Mouse (Mus musculus): ENCODE measurements around the gene Itih2.

DNA sequence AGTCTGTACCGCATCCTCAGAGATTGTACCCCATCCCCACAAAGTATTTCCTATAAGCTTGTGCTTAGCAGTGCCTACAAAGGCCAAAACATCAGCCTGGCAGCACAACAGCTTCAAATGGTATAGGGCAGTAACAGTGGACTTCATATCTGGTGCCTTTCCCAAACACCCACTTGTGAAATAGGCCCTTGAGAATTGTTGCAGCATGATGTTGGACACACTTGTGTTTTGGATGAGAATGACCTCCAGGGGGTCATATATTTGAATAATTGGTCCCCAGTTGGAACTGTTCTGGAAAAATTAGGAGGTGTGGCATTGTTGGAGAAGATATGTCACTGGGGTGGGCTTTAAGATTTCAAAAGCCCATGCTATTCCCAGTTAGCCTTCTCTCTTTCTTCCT, 79.2 kb downstream of the Itih2 start:
- no peak for TF ChIP-seq POLR2A (IDR thresholded peaks at IDR 0.05; ENCODE audit: insufficient read length, low read depth)
- no peak for TF ChIP-seq TCF12 (IDR thresholded peaks at IDR 0.05; ENCODE audit: insufficient read depth, poor library complexity, severe bottlenecking)
- no peak for TF ChIP-seq CEBPB (IDR thresholded peaks at IDR 0.05; ENCODE audit: insufficient read depth, poor library complexity, severe bottlenecking)

Measured in myocyte (in vitro differentiated cells).